Mouse (Mus musculus) E14TG2a.4 (cell line): ENCODE data around the gene Vmac.

ENCODE experiments used
- CTCF ChIP-seq: conservative IDR thresholded peaks from 2 replicates; pipeline ENCODE4 v1.5.1; 2014; ENCODE audit warnings: low read length
- NANOG ChIP-seq: IDR thresholded peaks from 2 replicates; pipeline ENCODE4 v1.6.1; 2014; ENCODE audit warnings: borderline replicate concordance, low read length, mixed read lengths

DNA sequence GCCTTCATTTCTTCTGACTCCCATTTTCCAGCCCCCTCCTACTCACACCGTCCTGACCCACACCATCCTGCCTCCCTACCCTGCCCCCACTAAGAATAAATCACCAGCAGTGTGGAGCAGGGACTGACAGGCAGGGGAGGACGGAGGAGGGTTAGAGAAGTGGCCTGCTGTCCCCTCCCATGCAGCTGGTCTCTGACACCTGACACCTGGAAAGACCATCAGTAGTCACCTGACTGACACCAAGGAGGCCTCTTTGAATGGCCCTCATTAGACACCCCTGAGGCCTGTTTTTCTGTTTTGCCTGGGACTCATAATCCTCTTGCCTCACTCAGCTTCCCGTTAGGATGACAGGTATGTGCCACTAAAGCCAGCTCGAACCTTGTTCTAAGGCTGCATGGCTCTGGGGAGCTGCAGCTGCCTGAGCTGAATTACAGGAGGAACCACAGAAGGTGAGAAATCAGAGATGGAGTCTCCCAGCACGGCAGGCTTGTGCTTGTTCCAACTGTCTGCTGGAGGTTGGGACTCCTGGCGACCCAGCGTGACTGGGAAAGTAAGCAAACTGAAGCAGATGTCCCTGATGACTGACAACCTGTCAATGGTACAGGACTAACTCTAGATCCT, 9.3 kb upstream of the Vmac start:
- TF ChIP-seq CTCF (no peak), NANOG (no peak)
